Mouse (Mus musculus) liver, embryonic 14.5 days (tissue): Measurements from ENCODE around the gene Ppan. TPM values are rescaled to one million over a fixed set of nuclear protein-coding genes. Genes with fewer than 3 reads are reported as not detected.

Experiments used
- ATAC-seq: fragments of 200-750 bp; cut with Nextera tagmentation; 2 replicates; pipeline ENCODE4 v1.8.0; 2017; ENCODE audit warnings: moderate number of reproducible peaks, mild to moderate bottlenecking, moderate library complexity; ENCODE audit not compliant: insufficient read depth
- DNase-seq, 3 experiments: peaks; one replicate each; pipeline ENCODE4 v3.0.0-alpha.2; 2012 to 2013; ENCODE audit warnings: low read depth in 3 of 3, low spot score in 3 of 3
- H3K27ac ChIP-seq: fragments of 300-500 bp; sonication (generic); 2 replicates; pipeline ENCODE4 v1.5.1; 2014; ENCODE audit warnings: moderate library complexity, mild to moderate bottlenecking, control low read depth, inconsistent platforms
- H3K27me3 ChIP-seq: fragments of 300-500 bp; sonication (generic); 2 replicates; pipeline ENCODE4 v1.6.1; 2014; ENCODE audit warnings: mild to moderate bottlenecking, low read length, moderate library complexity; ENCODE audit not compliant: control insufficient read depth, insufficient read depth
- H3K36me3 ChIP-seq: fragments of 300-500 bp; sonication (generic); replicated peaks from 2 replicates; pipeline ENCODE4 v1.6.1; 2014; ENCODE audit warnings: low read depth; ENCODE audit not compliant: control insufficient read depth, insufficient read depth
- H3K4me1 ChIP-seq, 2 experiments: fragments of 200-500 bp in 1 of 2; fragments of 300-500 bp in 1 of 2; sonication (generic) in 1 of 2; replicated peaks; 2 replicates each; pipeline ENCODE4 v1.6.1; 2012 to 2014; ENCODE audit warnings: antibody characterized with exemption in 1 of 2, inconsistent platforms in 1 of 2, low read length in 1 of 2; ENCODE audit not compliant: control insufficient read depth in 2 of 2, insufficient read depth in 2 of 2
- H3K4me2 ChIP-seq: fragments of 300-500 bp; sonication (generic); 2 replicates; pipeline ENCODE4 v1.6.1; 2014; ENCODE audit warnings: low read depth, mild to moderate bottlenecking, control low read depth, moderate library complexity
- H3K4me3 ChIP-seq, 2 experiments: fragments of 200-500 bp in 1 of 2; fragments of 300-500 bp in 1 of 2; sonication (generic) in 1 of 2; 2 replicates each; pipeline ENCODE4 v1.5.1; 2012 to 2014; ENCODE audit warnings: low read depth in 2 of 2, low read length in 2 of 2, mild to moderate bottlenecking in 2 of 2, control low read depth in 1 of 2, inconsistent platforms in 1 of 2, moderate library complexity in 1 of 2; ENCODE audit not compliant: insufficient read depth in 1 of 2
- H3K9ac ChIP-seq: fragments of 300-500 bp; sonication (generic); replicated peaks from 2 replicates; pipeline ENCODE4 v1.6.1; 2014; ENCODE audit warnings: mild to moderate bottlenecking, control low read depth, moderate library complexity
- H3K9me3 ChIP-seq: fragments of 300-500 bp; sonication (generic); 2 replicates; pipeline ENCODE4 v1.6.1; 2016; ENCODE audit warnings: low read length, mixed read lengths; ENCODE audit not compliant: control insufficient read depth
- CTCF ChIP-seq: IDR thresholded peaks from 2 replicates; pipeline ENCODE4 v1.5.1; 2016; ENCODE audit warnings: antibody characterized with exemption, low read depth, control low read depth
- EP300 ChIP-seq: IDR thresholded peaks from 2 replicates; pipeline ENCODE4 v1.6.1; 2016; ENCODE audit warnings: antibody characterized with exemption, low read depth
- WGBS: fragments of 180-500 bp; shearing (Covaris S2); extraction: QIAGEN DNeasy Blood & Tissue Kit; methylation state at CpG from one replicate; pipeline ENCODE4 v1.1.7; 2014; ENCODE audit not compliant: insufficient replicate concordance; 5-methylcytosine and 5-hydroxymethylcytosine counted together
- polyA plus RNA-seq, 2 experiments: library from polyadenylated mRNA; depleted of rRNA in 1 of 2; stranded (reverse) in 1 of 2; unstranded in 1 of 2; fragments of >200 nt; fragmentation: Nextera tagmentation in 1 of 2; extraction: Ambion mirVana in 1 of 2; gene quantifications; 2 replicates each; pipeline versions ENCODE4 v1.2.1 to v1.2.3; 2012 to 2014

Gene Ppan
- polyA plus RNA-seq, 2 experiments = 50.2 to 84.8 TPM

GRCm38 (mm10) chr9:20898511-20899073 lies 10.6 kb downstream of the Ppan start, which contains the start of gene Eif3g:
Gene Eif3g (minus strand): TSS chr9:20898623.
- H3K9ac ChIP-seq = peak within 1 kb of the TSS; percentile 94
- 4% methylated on average over 34 of the region's 34 CpGs for WGBS
- H3K4me3 ChIP-seq = peak within 1 kb of the TSS; percentile 81 to 96
- peak within 1 kb of the TSS; percentile 40 for H3K27ac ChIP-seq
- peak within 1 kb of the TSS; percentile 96 for H3K4me2 ChIP-seq
- H3K4me1 ChIP-seq = peaks cover 7 to 19% of the 10 kb centered on the region in 2 experiments
- no peaks in the 10 kb centered on the region for H3K9me3 ChIP-seq
- DNase-seq = peak; percentile 75 to 78 (median 77)
- ATAC-seq = peak; percentile 77
- TF ChIP-seq EP300 (no peak), CTCF (peak; percentile 98)
- peaks cover 25% of the 10 kb centered on the region for H3K36me3 ChIP-seq
- H3K27me3 ChIP-seq = no peaks in the 10 kb centered on the region

DNA sequence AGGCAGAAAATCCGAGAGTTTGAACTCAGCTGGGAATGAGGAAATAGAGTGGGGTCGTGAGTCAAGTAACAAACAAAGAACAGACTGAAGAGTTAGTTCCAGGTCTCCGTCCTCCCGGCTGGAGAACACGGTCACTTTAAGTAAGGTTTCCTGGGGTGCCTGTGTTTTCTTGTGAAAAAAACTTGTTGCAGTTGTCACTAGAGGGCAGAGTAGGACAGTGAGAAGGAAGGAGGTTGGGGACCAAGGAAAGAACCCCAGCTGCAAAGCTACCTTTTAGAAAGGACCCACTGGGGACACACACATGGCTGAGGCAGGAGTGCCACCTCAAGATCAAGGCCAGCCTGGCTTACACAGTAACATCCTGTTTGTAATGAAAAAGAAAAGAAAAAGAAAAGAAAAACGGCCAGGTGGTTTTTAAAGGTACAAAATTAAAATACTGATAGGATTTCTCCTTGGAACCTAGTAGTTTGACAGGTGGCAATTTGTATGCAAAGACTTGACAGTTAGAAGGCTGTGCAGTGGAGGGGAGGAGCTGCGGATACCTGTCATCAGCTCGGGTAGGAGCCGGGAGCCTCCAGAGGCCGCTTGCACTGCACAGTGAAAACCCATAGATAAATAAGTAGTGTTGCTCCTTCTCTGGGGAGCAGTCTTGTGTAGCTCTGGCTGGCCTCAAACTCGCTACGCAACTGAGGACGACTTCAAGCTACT lies 13.6 kb downstream of the Ppan start:
- H3K4me2 ChIP-seq = peak overlapping the region; percentile 46
- no peak overlapping the region for H3K4me3 ChIP-seq

DNA sequence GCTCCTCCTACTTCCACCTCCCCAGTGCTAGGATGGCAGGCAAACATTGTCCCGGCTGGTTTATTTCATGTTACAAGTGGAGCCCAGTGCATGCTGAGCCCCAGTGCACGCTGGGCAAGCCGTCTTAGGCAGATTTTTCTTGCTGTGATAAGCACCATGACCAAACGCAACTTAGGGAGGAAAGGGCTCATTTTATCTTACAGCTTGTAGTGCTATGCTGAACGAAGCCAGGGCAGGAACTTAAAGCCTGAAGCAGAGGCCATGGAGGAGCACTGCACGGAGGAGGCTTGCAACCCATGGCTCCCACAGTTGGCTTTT lies 14.2 kb downstream of the Ppan start:
- H3K9ac ChIP-seq = peak overlapping the region; percentile 20; the same call in 1 of the 2 replicates
- DNase-seq (peak in 2 of 3 experiments; percentile 42 to 46), ATAC-seq (peak; percentile 63)
- H3K27me3 ChIP-seq = no peaks in the 10 kb centered on the region
- H3K27ac ChIP-seq = peak overlapping the region; percentile 29
- H3K9me3 ChIP-seq = no peaks in the 10 kb centered on the region
- H3K4me3 ChIP-seq = no peak overlapping the region
- H3K4me2 ChIP-seq = peak overlapping the region; percentile 46
- peaks cover 7 to 19% of the 10 kb centered on the region in 2 experiments for H3K4me1 ChIP-seq
- H3K36me3 ChIP-seq = peaks cover 22% of the 10 kb centered on the region
- no peak for TF ChIP-seq EP300
- TF ChIP-seq CTCF = no peak
- WGBS = 7% methylated on average over 6 of the region's 6 CpGs

More for the DNA sequence above, 13.6 kb downstream of the Ppan start:
- DNase-seq (peak in 2 of 3 experiments; percentile 42 to 58), ATAC-seq (peak; percentile 61)
- Histone ChIP-seq H3K9ac (peak overlapping the region; percentile 20; the same call in 1 of the 2 replicates), H3K36me3 (peaks cover 17% of the 10 kb centered on the region), H3K4me1 (peaks cover 7 to 19% of the 10 kb centered on the region in 2 experiments), H3K27me3 (no peaks in the 10 kb centered on the region), H3K9me3 (no peaks in the 10 kb centered on the region), H3K27ac (peak overlapping the region; percentile 29)
- WGBS = 8% methylated on average over 13 of the region's 13 CpGs
- TF ChIP-seq EP300 = no peak
- peak; percentile 77 for TF ChIP-seq CTCF

- no peak for DNase-seq
- H3K4me2 ChIP-seq = no peak overlapping the region
- H3K4me1 ChIP-seq = no peaks in the 10 kb centered on the region
- no peak overlapping the region for H3K27ac ChIP-seq
- ATAC-seq = no peak
- H3K4me3 ChIP-seq = no peak overlapping the region
- WGBS = 89% methylated on average over 9 of the region's 9 CpGs
- H3K9me3 ChIP-seq = no peaks in the 10 kb centered on the region
- peaks cover 99% of the 10 kb centered on the region for H3K36me3 ChIP-seq
- H3K9ac ChIP-seq = no peak overlapping the region
- no peaks in the 10 kb centered on the region for H3K27me3 ChIP-seq
- TF ChIP-seq CTCF (no peak), EP300 (no peak)
Observed at GRCm38 (mm10) chr9:20909948-20910347, 22.0 kb downstream of the Ppan start.

DNA sequence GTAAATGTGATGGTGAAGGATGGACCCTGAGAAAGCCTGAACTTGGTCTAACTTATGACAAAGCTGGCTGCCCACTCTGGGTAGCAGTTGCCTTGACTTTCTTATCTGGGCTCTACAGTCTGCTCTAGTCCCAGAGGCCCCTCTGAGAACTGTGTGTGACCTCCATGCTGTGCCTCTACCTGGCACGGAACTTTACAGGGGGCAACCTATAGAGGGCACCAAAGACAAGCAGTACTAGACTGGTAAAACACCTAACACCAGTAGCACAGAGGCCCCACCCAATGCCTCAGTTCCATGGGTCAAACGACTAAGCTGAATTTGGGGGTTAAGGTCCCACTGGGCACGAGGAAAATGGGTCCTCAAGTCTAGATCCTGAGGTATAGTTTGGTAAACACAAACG lies 28.2 kb downstream of the Ppan start:
- TF ChIP-seq EP300 = no peak
- peak; percentile 74 for TF ChIP-seq CTCF
- Histone ChIP-seq H3K4me1 (no peaks in the 10 kb centered on the region), H3K9me3 (no peaks in the 10 kb centered on the region), H3K36me3 (peaks cover 99% of the 10 kb centered on the region), H3K9ac (no peak overlapping the region), H3K27ac (no peak overlapping the region), H3K27me3 (no peaks in the 10 kb centered on the region), H3K4me2 (no peak overlapping the region), H3K4me3 (no peak overlapping the region)
- ATAC-seq = peak; percentile 69; the same call in 1 of the 2 replicates
- peak; percentile 28 to 37 (median 33) for DNase-seq
- WGBS = 65% methylated on average over 4 of the region's 4 CpGs
